Mouse (Mus musculus) kidney, adult 18-20 months (tissue): ENCODE measurements around the gene Apobec2.
"Not testable (repeated sequence)": the region's sequence is repeated elsewhere in the genome, so short reads cannot be mapped to it uniquely, and the experiment has no call there.

Experiments used
- DNase-seq: peaks from one replicate; pipeline ENCODE4 v3.0.0; 2021

Gene Apobec2

GRCm38 (mm10) chr17:48432158-48432980, at the start of gene Apobec2:
Apobec2 (minus strand) TSS chr17:48432930.
- no peak for DNase-seq

- no peak for DNase-seq
These were observed 47.2 kb upstream of the Apobec2 start for GRCm38 (mm10) chr17:48479952-48480351.

GRCm38 (mm10) chr17:48475444-48475843, 42.7 kb upstream of the Apobec2 start:
- no peak for DNase-seq

- DNase-seq, result not testable (repeated sequence)
These were observed 41.6 kb upstream of the Apobec2 start for GRCm38 (mm10) chr17:48474282-48474681.

GRCm38 (mm10) chr17:48467395-48468231, 34.9 kb upstream of the Apobec2 start:
- DNase-seq, result peak; percentile 86

- DNase-seq, result no peak
These were observed 34.2 kb upstream of the Apobec2 start for GRCm38 (mm10) chr17:48466769-48467394.

- DNase-seq, result no peak
These were observed 30.7 kb upstream of the Apobec2 start for GRCm38 (mm10) chr17:48463391-48463790.

DNA sequence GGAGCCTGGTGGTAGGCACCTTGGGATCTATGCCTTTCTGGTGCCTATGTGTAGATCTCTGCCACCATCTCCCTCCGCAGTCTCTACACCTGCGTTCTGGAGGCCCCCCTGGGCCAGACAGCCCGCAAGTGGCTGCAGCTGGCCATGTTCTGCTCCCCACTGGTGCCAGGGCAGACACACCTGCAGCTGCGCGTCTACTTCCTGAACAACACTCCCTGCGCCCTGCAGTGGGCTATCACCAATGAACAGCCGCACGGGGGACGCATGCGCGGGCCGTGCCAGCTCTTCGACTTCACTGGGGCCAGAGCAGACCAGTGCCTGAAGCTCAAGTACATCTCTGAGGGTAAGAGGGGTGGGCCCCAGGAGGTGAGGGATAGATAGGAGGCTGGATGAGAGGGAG, 29.4 kb upstream of the Apobec2 start:
- DNase-seq, result no peak

- DNase-seq, result no peak
These were observed 25.4 kb upstream of the Apobec2 start for GRCm38 (mm10) chr17:48457971-48458653.

- DNase-seq, result no peak
These were observed 23.2 kb upstream of the Apobec2 start for GRCm38 (mm10) chr17:48455955-48456354.

GRCm38 (mm10) chr17:48454688-48455087, 22.0 kb upstream of the Apobec2 start, which contains the start of gene Unc5cl:
Unc5cl (plus strand) TSS chr17:48454901.
- DNase-seq, result no peak

- no peak for DNase-seq
These were observed 21.5 kb upstream of the Apobec2 start for GRCm38 (mm10) chr17:48454190-48454589.

GRCm38 (mm10) chr17:48453489-48453888, 20.8 kb upstream of the Apobec2 start:
- no peak for DNase-seq

GRCm38 (mm10) chr17:48451753-48452444, 19.2 kb upstream of the Apobec2 start:
- DNase-seq, result no peak

DNA sequence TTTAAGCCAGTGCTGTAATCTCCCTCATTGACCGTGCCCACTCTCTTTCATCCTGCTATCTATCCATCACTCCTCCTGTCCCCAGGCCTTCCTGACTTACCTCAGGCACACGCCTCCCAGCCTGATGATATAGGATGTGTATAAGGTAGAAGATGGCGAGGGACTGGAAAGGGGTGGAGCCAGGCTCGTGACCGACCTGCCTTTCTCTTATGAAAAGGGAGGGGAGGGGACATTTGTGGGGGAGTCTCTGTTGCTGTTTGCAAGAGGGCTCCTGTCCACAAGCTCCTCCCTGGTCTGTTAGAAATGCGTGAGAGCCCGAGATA, 18.6 kb upstream of the Apobec2 start, which contains the start of gene Tspo2:
TSS of gene Tspo2 (minus strand) at position 170 of the 323 bp plus-strand sequence.
- no peak for DNase-seq

DNA sequence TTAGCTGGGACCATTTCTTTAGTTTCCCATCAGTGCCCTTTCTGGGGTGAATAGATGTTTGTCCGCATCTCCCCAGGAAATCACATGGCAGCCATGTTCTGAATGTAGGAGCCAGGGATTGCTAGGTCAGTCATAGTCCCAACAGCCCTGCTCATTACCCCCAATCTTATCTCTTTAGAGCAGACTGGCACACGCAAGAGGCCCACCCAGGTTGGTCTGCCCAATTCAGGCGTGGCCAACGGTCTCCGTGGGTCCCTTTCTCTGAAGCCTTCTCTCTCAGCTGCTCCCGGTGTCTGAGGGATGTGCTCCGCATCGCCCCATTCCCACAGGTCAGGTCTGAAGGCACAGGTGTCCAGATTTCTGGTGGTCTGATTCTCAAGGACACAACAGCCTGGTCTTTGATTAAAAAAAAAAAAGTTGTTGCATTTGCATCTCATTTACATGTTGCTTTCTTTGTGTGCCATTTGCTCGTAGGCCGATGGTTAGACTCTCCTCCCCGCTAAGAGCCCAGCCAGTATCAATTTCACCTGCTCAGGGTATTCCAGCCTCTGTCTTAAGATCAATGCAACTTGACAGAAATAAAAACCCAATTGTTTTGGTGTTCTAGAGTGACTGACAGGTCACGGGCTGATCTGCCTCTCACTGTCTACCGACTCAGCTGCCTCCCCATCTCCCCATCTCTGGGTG, 18.1 kb upstream of the Apobec2 start:
- no peak for DNase-seq

GRCm38 (mm10) chr17:48447675-48448074, 14.9 kb upstream of the Apobec2 start:
- no peak for DNase-seq

GRCm38 (mm10) chr17:48443542-48444145, 10.9 kb upstream of the Apobec2 start:
- peak; percentile 64 for DNase-seq

DNA sequence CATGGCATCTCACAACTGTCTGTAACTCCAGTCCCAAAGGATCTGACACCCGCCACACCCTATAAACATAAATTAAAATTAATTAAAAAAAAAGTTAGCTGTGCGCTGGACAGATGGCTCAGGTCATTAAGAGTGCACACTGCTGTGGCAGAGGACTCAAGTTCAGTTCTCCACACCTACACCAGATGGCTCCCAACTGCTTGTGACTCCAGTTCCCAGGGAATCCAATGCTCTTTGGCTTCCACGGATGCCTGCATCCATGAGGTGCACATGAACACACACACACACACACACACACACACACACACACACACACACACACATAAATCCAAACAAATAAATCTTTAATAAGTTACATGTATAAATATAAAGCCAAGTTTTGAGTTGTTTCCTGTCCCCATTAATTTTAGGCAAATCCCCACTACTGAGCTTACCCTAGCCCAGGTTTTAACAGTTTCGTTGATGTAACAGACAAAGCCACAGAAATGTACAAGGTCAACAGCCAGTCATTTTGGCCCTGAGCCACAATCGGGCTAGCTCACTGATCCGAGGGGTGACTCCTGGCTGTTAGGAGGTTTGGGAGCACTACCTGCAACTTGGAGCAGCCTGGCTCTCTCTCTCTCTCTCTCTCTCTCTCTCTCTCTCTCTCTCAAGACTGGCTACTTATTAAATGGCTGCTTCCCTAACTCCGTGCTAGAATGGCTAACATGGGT, 10.2 kb upstream of the Apobec2 start:
- peak; percentile 57 for DNase-seq

- DNase-seq, result no peak
These were observed 4.7 kb upstream of the Apobec2 start for GRCm38 (mm10) chr17:48437421-48437911.
